Mouse (Mus musculus) midbrain, embryonic 12.5 days (tissue): ENCODE measurements around the gene Il6. TPM values are rescaled to one million over a fixed set of nuclear protein-coding genes. Genes with fewer than 3 reads are reported as not detected.
"Not testable (repeated sequence)": the region's sequence is repeated elsewhere in the genome, so short reads cannot be mapped to it uniquely, and the experiment has no call there.

ENCODE experiments used
- ATAC-seq: fragments of 200-750 bp; cut with Nextera tagmentation; 2 replicates; pipeline ENCODE4 v1.8.0; 2017; ENCODE audit warnings: low read depth, moderate TSS enrichment, moderate library complexity; ENCODE audit not compliant: low FRiP score
- H3K27ac ChIP-seq: fragments of 300-500 bp; sonication (generic); replicated peaks from 2 replicates; pipeline ENCODE4 v1.5.1; 2016; ENCODE audit warnings: mild to moderate bottlenecking
- H3K27me3 ChIP-seq: fragments of 300-500 bp; sonication (generic); 2 replicates; pipeline ENCODE4 v1.6.1; 2016; ENCODE audit warnings: mild to moderate bottlenecking
- H3K36me3 ChIP-seq: fragments of 300-500 bp; sonication (generic); 2 replicates; pipeline ENCODE4 v1.6.1; 2016
- H3K4me1 ChIP-seq: fragments of 300-500 bp; sonication (generic); 2 replicates; pipeline ENCODE4 v1.6.1; 2016
- H3K4me2 ChIP-seq: fragments of 300-500 bp; sonication (generic); replicated peaks from 2 replicates; pipeline ENCODE4 v1.6.1; 2016; ENCODE audit warnings: mild to moderate bottlenecking, moderate library complexity
- H3K4me3 ChIP-seq: fragments of 300-500 bp; sonication (generic); 2 replicates; pipeline ENCODE4 v1.5.1; 2016; ENCODE audit warnings: mild to moderate bottlenecking
- H3K9ac ChIP-seq: fragments of 300-500 bp; sonication (generic); replicated peaks from 2 replicates; pipeline ENCODE4 v1.6.1; 2016; ENCODE audit warnings: mild to moderate bottlenecking, moderate library complexity
- H3K9me3 ChIP-seq: fragments of 300-500 bp; sonication (generic); 2 replicates; pipeline ENCODE4 v1.6.1; 2016; ENCODE audit warnings: mild to moderate bottlenecking
- WGBS: fragments of 180-500 bp; shearing (Covaris S2); methylation state at CpG from one replicate; pipeline ENCODE4 v1.1.7; 2016; 5-methylcytosine and 5-hydroxymethylcytosine counted together
- polyA plus RNA-seq: library from polyadenylated mRNA; unstranded; fragments of >200 nt; fragmentation: Nextera tagmentation; extraction: Ambion mirVana; gene quantifications from 2 replicates; pipeline ENCODE4 v1.2.1, GENCODE M21; 2016

Il6 gene
- 0.14 TPM in 1 of 2 replicates, not detected in the other for polyA plus RNA-seq

GRCm38 (mm10) chr5:30012726-30013503 is at the start of gene Il6:
Gene Il6 (plus strand): TSS chr5:30013114.
- Histone ChIP-seq H3K27me3 (no peaks in the 10 kb centered on the region), H3K4me3 (no peak within 1 kb of the TSS), H3K27ac (no peak within 1 kb of the TSS), H3K36me3 (no peaks in the 10 kb centered on the region), H3K4me1 (no peaks in the 10 kb centered on the region), H3K9me3 (no peaks in the 10 kb centered on the region), H3K4me2 (no peak within 1 kb of the TSS), H3K9ac (no peak within 1 kb of the TSS)
- no peak for ATAC-seq
- 71% methylated on average over 16 of the region's 16 CpGs for WGBS

- no peaks in the 10 kb centered on the region for H3K4me1 ChIP-seq
- no peak overlapping the region for H3K27ac ChIP-seq
- H3K9me3 ChIP-seq, result no peaks in the 10 kb centered on the region
- H3K27me3 ChIP-seq, result no peaks in the 10 kb centered on the region
- 93% methylated on average over 1 of the region's 1 CpGs for WGBS
- H3K9ac ChIP-seq, result no peak overlapping the region
- H3K4me2 ChIP-seq, result no peak overlapping the region
- no peaks in the 10 kb centered on the region for H3K36me3 ChIP-seq
- ATAC-seq, result no peak
- H3K4me3 ChIP-seq, result no peak overlapping the region
Measured at GRCm38 (mm10) chr5:29963488-29963887, 49.4 kb upstream of the Il6 start.

GRCm38 (mm10) chr5:29970212-29970611 is 42.7 kb upstream of the Il6 start:
- Histone ChIP-seq H3K27ac (no peak overlapping the region), H3K9me3 (no peaks in the 10 kb centered on the region), H3K4me1 (no peaks in the 10 kb centered on the region), H3K9ac (no peak overlapping the region), H3K27me3 (no peaks in the 10 kb centered on the region), H3K4me2 (no peak overlapping the region), H3K36me3 (no peaks in the 10 kb centered on the region), H3K4me3 (no peak overlapping the region)
- 92% methylated on average over 1 of the region's 1 CpGs for WGBS
- no peak for ATAC-seq

GRCm38 (mm10) chr5:29972796-29973195 is 40.1 kb upstream of the Il6 start:
- Histone ChIP-seq H3K27me3 (no peaks in the 10 kb centered on the region), H3K4me1 (no peaks in the 10 kb centered on the region), H3K9ac (no peak overlapping the region), H3K4me3 (no peak overlapping the region), H3K27ac (no peak overlapping the region), H3K4me2 (no peak overlapping the region), H3K9me3 (no peaks in the 10 kb centered on the region), H3K36me3 (no peaks in the 10 kb centered on the region)
- WGBS, result 92% methylated on average over 5 of the region's 5 CpGs
- ATAC-seq, result no peak

- Histone ChIP-seq H3K4me3 (no peak overlapping the region), H3K9ac (no peak overlapping the region), H3K4me1 (no peaks in the 10 kb centered on the region), H3K27me3 (no peaks in the 10 kb centered on the region), H3K27ac (no peak overlapping the region), H3K36me3 (no peaks in the 10 kb centered on the region), H3K4me2 (no peak overlapping the region), H3K9me3 (no peaks in the 10 kb centered on the region)
- ATAC-seq, result no peak
- 70% methylated on average over 1 of the region's 1 CpGs for WGBS
Measured at GRCm38 (mm10) chr5:29973533-29973932, 39.4 kb upstream of the Il6 start.

GRCm38 (mm10) chr5:29974115-29974514 is 38.8 kb upstream of the Il6 start:
- no peak overlapping the region for H3K4me3 ChIP-seq
- ATAC-seq, result no peak
- no peaks in the 10 kb centered on the region for H3K9me3 ChIP-seq
- H3K36me3 ChIP-seq, result no peaks in the 10 kb centered on the region
- H3K27ac ChIP-seq, result no peak overlapping the region
- H3K4me1 ChIP-seq, result no peaks in the 10 kb centered on the region
- no peak overlapping the region for H3K9ac ChIP-seq
- no peak overlapping the region for H3K4me2 ChIP-seq
- H3K27me3 ChIP-seq, result no peaks in the 10 kb centered on the region

- no peak overlapping the region for H3K4me3 ChIP-seq
- 93% methylated on average over 1 of the region's 1 CpGs for WGBS
- H3K9ac ChIP-seq, result no peak overlapping the region
- no peaks in the 10 kb centered on the region for H3K36me3 ChIP-seq
- H3K4me1 ChIP-seq, result no peaks in the 10 kb centered on the region
- H3K9me3 ChIP-seq, result no peaks in the 10 kb centered on the region
- no peak overlapping the region for H3K4me2 ChIP-seq
- H3K27ac ChIP-seq, result no peak overlapping the region
- no peak for ATAC-seq
- no peaks in the 10 kb centered on the region for H3K27me3 ChIP-seq
Measured at GRCm38 (mm10) chr5:29993583-29993982, 19.3 kb upstream of the Il6 start.

- no peak overlapping the region for H3K9ac ChIP-seq
- WGBS, result 79% methylated on average over 1 of the region's 1 CpGs
Measured at GRCm38 (mm10) chr5:29994344-29994743, 18.6 kb upstream of the Il6 start.

GRCm38 (mm10) chr5:29997351-29997750 is 15.6 kb upstream of the Il6 start:
- H3K9me3 ChIP-seq, result no peaks in the 10 kb centered on the region
- no peak overlapping the region for H3K4me2 ChIP-seq
- no peak for ATAC-seq

More at GRCm38 (mm10) chr5:29994344-29994743, 18.6 kb upstream of the Il6 start:
- H3K4me3 ChIP-seq, result no peak overlapping the region
- no peak for ATAC-seq
- no peaks in the 10 kb centered on the region for H3K4me1 ChIP-seq
- no peak overlapping the region for H3K4me2 ChIP-seq
- H3K36me3 ChIP-seq, result no peaks in the 10 kb centered on the region
- H3K27ac ChIP-seq, result no peak overlapping the region
- no peaks in the 10 kb centered on the region for H3K9me3 ChIP-seq
- H3K27me3 ChIP-seq, result no peaks in the 10 kb centered on the region

GRCm38 (mm10) chr5:30000921-30001320 is 12.0 kb upstream of the Il6 start:
- Histone ChIP-seq H3K36me3 (no peaks in the 10 kb centered on the region), H3K9me3 (no peaks in the 10 kb centered on the region), H3K27ac (no peak overlapping the region), H3K9ac (no peak overlapping the region), H3K4me1 (no peaks in the 10 kb centered on the region), H3K4me3 (no peak overlapping the region), H3K4me2 (no peak overlapping the region), H3K27me3 (no peaks in the 10 kb centered on the region)
- 75% methylated on average over 3 of the region's 3 CpGs for WGBS
- ATAC-seq, result no peak

More at GRCm38 (mm10) chr5:29997351-29997750, 15.6 kb upstream of the Il6 start:
- Histone ChIP-seq H3K27me3 (no peaks in the 10 kb centered on the region), H3K36me3 (no peaks in the 10 kb centered on the region), H3K9ac (no peak overlapping the region), H3K4me3 (no peak overlapping the region), H3K4me1 (no peaks in the 10 kb centered on the region), H3K27ac (no peak overlapping the region)
- WGBS, result 91% methylated on average over 1 of the region's 1 CpGs

GRCm38 (mm10) chr5:30014580-30014979 is 1.7 kb downstream of the Il6 start:
- Histone ChIP-seq H3K4me3 (no peak overlapping the region), H3K4me2 (no peak overlapping the region), H3K4me1 (no peaks in the 10 kb centered on the region), H3K36me3 (no peaks in the 10 kb centered on the region), H3K9ac (no peak overlapping the region), H3K27me3 (no peaks in the 10 kb centered on the region), H3K27ac (no peak overlapping the region), H3K9me3 (no peaks in the 10 kb centered on the region)
- 64% methylated on average over 2 of the region's 2 CpGs for WGBS
- ATAC-seq, result no peak

GRCm38 (mm10) chr5:30035862-30036261 is 22.9 kb downstream of the Il6 start:
- H3K9ac ChIP-seq, H3K4me2 ChIP-seq, H3K27me3 ChIP-seq, H3K4me1 ChIP-seq, H3K27ac ChIP-seq, H3K4me3 ChIP-seq, ATAC-seq, H3K36me3 ChIP-seq, H3K9me3 ChIP-seq: not testable (repeated sequence)
- 90% methylated on average over 4 of the region's 4 CpGs for WGBS

GRCm38 (mm10) chr5:30037111-30037510 is 24.2 kb downstream of the Il6 start:
- ATAC-seq, H3K4me3 ChIP-seq, H3K9ac ChIP-seq, H3K9me3 ChIP-seq, H3K4me2 ChIP-seq, H3K36me3 ChIP-seq, H3K27ac ChIP-seq, H3K4me1 ChIP-seq, H3K27me3 ChIP-seq: not testable (repeated sequence)
- WGBS, result 99% methylated on average over 2 of the region's 2 CpGs
